Mouse (Mus musculus): ENCODE results near the gene Ror2. TPM values are rescaled to one million over a fixed set of nuclear protein-coding genes. Genes with fewer than 3 reads are reported as not detected.
A peak's percentile ranks its signal among the peaks of the same experiment; 100 is the strongest.

Ror2 gene
- polyA plus RNA-seq, 1 experiment from 2014 or later = 18.8 TPM

GRCm38 (mm10) chr13:53178171-53178570, 107.8 kb downstream of the Ror2 start:
- H3K4me1 ChIP-seq (replicated peaks) = peaks cover 57% of the 10 kb centered on the region
- H3K36me3 ChIP-seq = no peaks in the 10 kb centered on the region
- H3K4me3 ChIP-seq (replicated peaks) = no peak overlapping the region
- H3K4me2 ChIP-seq (replicated peaks) = peak overlapping the region; percentile 36; the same call in 1 of the 2 replicates
- H3K9me3 ChIP-seq = no peaks in the 10 kb centered on the region
- WGBS = 35% methylated on average over 4 of the region's 4 CpGs
- no peak overlapping the region for H3K27ac ChIP-seq
- no peak for ATAC-seq
- no peak overlapping the region; the same call in 1 of the 2 replicates for H3K9ac ChIP-seq
- H3K27me3 ChIP-seq (replicated peaks) = no peaks in the 10 kb centered on the region

- no peak for ATAC-seq
- Histone ChIP-seq H3K4me2 (replicated peaks) (no peak overlapping the region), H3K36me3 (no peaks in the 10 kb centered on the region), H3K27ac (no peak overlapping the region), H3K27me3 (replicated peaks) (no peaks in the 10 kb centered on the region), H3K9ac (no peak overlapping the region), H3K4me3 (replicated peaks) (no peak overlapping the region), H3K9me3 (no peaks in the 10 kb centered on the region), H3K4me1 (replicated peaks) (peaks cover 57% of the 10 kb centered on the region)
- 38% methylated on average over 7 of the region's 7 CpGs for WGBS
Measured at GRCm38 (mm10) chr13:53177424-53177718, 108.6 kb downstream of the Ror2 start.

- H3K4me3 ChIP-seq (replicated peaks) = no peak overlapping the region
- H3K4me1 ChIP-seq (replicated peaks) = peaks cover 57% of the 10 kb centered on the region
- no peaks in the 10 kb centered on the region for H3K9me3 ChIP-seq
- WGBS = 46% methylated on average over 10 of the region's 10 CpGs
- H3K27me3 ChIP-seq (replicated peaks) = no peaks in the 10 kb centered on the region
- H3K4me2 ChIP-seq (replicated peaks) = no peak overlapping the region; the same call in 1 of the 2 replicates
- no peak overlapping the region for H3K9ac ChIP-seq
- no peaks in the 10 kb centered on the region for H3K36me3 ChIP-seq
- H3K27ac ChIP-seq = peak overlapping the region; percentile 36; the same call in 1 of the 2 replicates
- ATAC-seq = peak; percentile 32; the same call in 1 of the 2 replicates
Measured at GRCm38 (mm10) chr13:53176695-53177423, 109.1 kb downstream of the Ror2 start.

GRCm38 (mm10) chr13:53175041-53175440, 110.9 kb downstream of the Ror2 start:
- H3K27ac ChIP-seq = no peak overlapping the region
- H3K36me3 ChIP-seq = no peaks in the 10 kb centered on the region
- H3K9me3 ChIP-seq = no peaks in the 10 kb centered on the region
- H3K4me3 ChIP-seq (replicated peaks) = no peak overlapping the region
- H3K27me3 ChIP-seq (replicated peaks) = no peaks in the 10 kb centered on the region
- peaks cover 54% of the 10 kb centered on the region for H3K4me1 ChIP-seq (replicated peaks)
- no peak for ATAC-seq
- 36% methylated on average over 7 of the region's 7 CpGs for WGBS
- no peak overlapping the region for H3K4me2 ChIP-seq (replicated peaks)
- H3K9ac ChIP-seq = no peak overlapping the region

- no peaks in the 10 kb centered on the region for H3K36me3 ChIP-seq
- H3K4me3 ChIP-seq (replicated peaks) = no peak overlapping the region
- no peak overlapping the region for H3K27ac ChIP-seq
- no peak overlapping the region for H3K9ac ChIP-seq
- peaks cover 30% of the 10 kb centered on the region for H3K4me1 ChIP-seq (replicated peaks)
- no peaks in the 10 kb centered on the region for H3K9me3 ChIP-seq
- no peak overlapping the region for H3K4me2 ChIP-seq (replicated peaks)
- no peaks in the 10 kb centered on the region for H3K27me3 ChIP-seq (replicated peaks)
- WGBS = 10% methylated on average over 10 of the region's 10 CpGs
- ATAC-seq = no peak
Measured at GRCm38 (mm10) chr13:53163671-53164070, 122.3 kb downstream of the Ror2 start.

- Histone ChIP-seq H3K4me2 (replicated peaks) (no peak overlapping the region), H3K27ac (0 out of 2 replicates have a peak overlapping the region, but pooled peaks have one; percentile 17), H3K9me3 (no peaks in the 10 kb centered on the region), H3K36me3 (no peaks in the 10 kb centered on the region), H3K27me3 (replicated peaks) (no peaks in the 10 kb centered on the region), H3K4me3 (replicated peaks) (no peak overlapping the region), H3K4me1 (replicated peaks) (peaks cover 32% of the 10 kb centered on the region), H3K9ac (no peak overlapping the region)
- WGBS = 43% methylated on average over 8 of the region's 8 CpGs
- no peak for ATAC-seq
Measured at GRCm38 (mm10) chr13:53163060-53163459, 122.9 kb downstream of the Ror2 start.

GRCm38 (mm10) chr13:53159501-53159900, 126.4 kb downstream of the Ror2 start:
- ATAC-seq = no peak
- Histone ChIP-seq H3K9ac (no peak overlapping the region), H3K36me3 (no peaks in the 10 kb centered on the region), H3K27ac (no peak overlapping the region), H3K27me3 (replicated peaks) (no peaks in the 10 kb centered on the region), H3K4me3 (replicated peaks) (no peak overlapping the region), H3K4me1 (replicated peaks) (peaks cover 49% of the 10 kb centered on the region), H3K9me3 (no peaks in the 10 kb centered on the region), H3K4me2 (replicated peaks) (no peak overlapping the region)
- WGBS = 78% methylated on average over 6 of the region's 6 CpGs

GRCm38 (mm10) chr13:53158405-53159005, 127.4 kb downstream of the Ror2 start:
- peaks cover 56% of the 10 kb centered on the region for H3K4me1 ChIP-seq (replicated peaks)
- H3K9me3 ChIP-seq = no peaks in the 10 kb centered on the region
- H3K27me3 ChIP-seq (replicated peaks) = no peaks in the 10 kb centered on the region
- ATAC-seq = no peak
- no peak overlapping the region for H3K4me3 ChIP-seq (replicated peaks)
- H3K9ac ChIP-seq = no peak overlapping the region
- H3K27ac ChIP-seq = no peak overlapping the region
- H3K4me2 ChIP-seq (replicated peaks) = no peak overlapping the region
- 59% methylated on average over 9 of the region's 9 CpGs for whole genome bisulfite sequencing
- no peaks in the 10 kb centered on the region for H3K36me3 ChIP-seq

- Histone ChIP-seq H3K4me3 (replicated peaks) (no peak overlapping the region), H3K27me3 (replicated peaks) (no peaks in the 10 kb centered on the region), H3K9ac (no peak overlapping the region), H3K4me2 (replicated peaks) (no peak overlapping the region), H3K27ac (peak overlapping the region; percentile 64), H3K4me1 (replicated peaks) (peaks cover 51% of the 10 kb centered on the region), H3K36me3 (no peaks in the 10 kb centered on the region), H3K9me3 (no peaks in the 10 kb centered on the region)
- 64% methylated on average over 15 of the region's 15 CpGs for WGBS
- no peak for ATAC-seq
Measured at GRCm38 (mm10) chr13:53156911-53157310, 129.0 kb downstream of the Ror2 start.

GRCm38 (mm10) chr13:53156282-53156681, 129.6 kb downstream of the Ror2 start:
- H3K36me3 ChIP-seq = no peaks in the 10 kb centered on the region
- peak overlapping the region; percentile 64 for H3K27ac ChIP-seq
- peaks cover 53% of the 10 kb centered on the region for H3K4me1 ChIP-seq (replicated peaks)
- 0 out of 2 replicates have a peak, but pooled peaks have one; percentile 5 for ATAC-seq
- no peak overlapping the region for H3K9ac ChIP-seq
- 65% methylated on average over 6 of the region's 6 CpGs for WGBS
- H3K4me3 ChIP-seq (replicated peaks) = no peak overlapping the region
- no peak overlapping the region for H3K4me2 ChIP-seq (replicated peaks)
- H3K27me3 ChIP-seq (replicated peaks) = no peaks in the 10 kb centered on the region
- no peaks in the 10 kb centered on the region for H3K9me3 ChIP-seq

- no peak overlapping the region for H3K4me2 ChIP-seq (replicated peaks)
- H3K36me3 ChIP-seq = 0 out of 2 replicates have a peak, but pooled peaks cover 4% of the 10 kb centered on the region
- no peak for ATAC-seq
- H3K27me3 ChIP-seq (replicated peaks) = no peaks in the 10 kb centered on the region
- H3K9me3 ChIP-seq = no peaks in the 10 kb centered on the region
- H3K9ac ChIP-seq = no peak overlapping the region
- H3K4me1 ChIP-seq (replicated peaks) = peaks cover 4% of the 10 kb centered on the region
- no peak overlapping the region for H3K4me3 ChIP-seq (replicated peaks)
- H3K27ac ChIP-seq = no peak overlapping the region
- 55% methylated on average over 3 of the region's 3 CpGs for WGBS
Measured at GRCm38 (mm10) chr13:53145511-53145910, 140.4 kb downstream of the Ror2 start.

- H3K36me3 ChIP-seq = 0 out of 2 replicates have a peak, but pooled peaks cover 4% of the 10 kb centered on the region
- no peaks in the 10 kb centered on the region for H3K27me3 ChIP-seq (replicated peaks)
- WGBS = 31% methylated on average over 5 of the region's 5 CpGs
- no peak overlapping the region for H3K4me3 ChIP-seq (replicated peaks)
- H3K9ac ChIP-seq = no peak overlapping the region
- H3K4me1 ChIP-seq (replicated peaks) = peaks cover 4% of the 10 kb centered on the region
- no peak overlapping the region for H3K4me2 ChIP-seq (replicated peaks)
- no peaks in the 10 kb centered on the region for H3K9me3 ChIP-seq
- no peak overlapping the region for H3K27ac ChIP-seq
- ATAC-seq = no peak
Measured at GRCm38 (mm10) chr13:53143076-53143475, 142.8 kb downstream of the Ror2 start.

- ATAC-seq = no peak
- Histone ChIP-seq H3K27ac (no peak overlapping the region), H3K9ac (no peak overlapping the region)
Measured at GRCm38 (mm10) chr13:53142268-53142667, 143.7 kb downstream of the Ror2 start.

More at GRCm38 (mm10) chr13:53142268-53142667, 143.7 kb downstream of the Ror2 start:
- peaks cover 4% of the 10 kb centered on the region for H3K4me1 ChIP-seq (replicated peaks)
- H3K9me3 ChIP-seq = no peaks in the 10 kb centered on the region
- no peaks in the 10 kb centered on the region for H3K27me3 ChIP-seq (replicated peaks)
- 70% methylated on average over 10 of the region's 10 CpGs for WGBS
- H3K4me3 ChIP-seq (replicated peaks) = no peak overlapping the region
- no peak overlapping the region for H3K4me2 ChIP-seq (replicated peaks)
- H3K36me3 ChIP-seq = 0 out of 2 replicates have a peak, but pooled peaks cover 4% of the 10 kb centered on the region

Measured in intestine, embryonic 15.5 days (tissue).